Mouse (Mus musculus): ENCODE results near the gene Helz. TPM values are rescaled to one million over a fixed set of nuclear protein-coding genes. Genes with fewer than 3 reads are reported as not detected.
"Not testable (repeated sequence)": the region's sequence is repeated elsewhere in the genome, so short reads cannot be mapped to it uniquely, and the experiment has no call there.

Helz gene
- polyA plus RNA-seq, 1 experiment from 2014 or later, result 19.5 TPM

DNA sequence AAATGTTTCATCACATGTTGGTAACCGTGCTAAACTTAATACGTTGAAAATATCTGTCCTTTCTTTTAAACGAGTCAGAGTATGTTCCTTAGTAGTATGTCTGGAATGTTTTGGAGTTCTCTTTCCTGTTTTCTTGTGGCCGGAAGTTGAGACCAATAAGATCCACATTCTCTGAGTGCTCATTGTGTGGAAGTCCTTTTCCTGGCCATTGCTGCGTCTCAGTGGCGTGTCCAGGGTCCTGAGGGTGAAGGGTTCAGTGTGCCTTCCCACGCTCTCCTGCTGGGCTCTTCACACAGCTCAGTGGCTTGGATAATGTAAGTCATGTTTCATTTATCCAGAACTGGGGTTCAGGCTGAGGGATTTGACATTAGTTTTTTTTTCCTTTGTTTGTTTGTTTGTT lies 30.5 kb downstream of the Helz start:
- no peak overlapping the region for H3K4me2 ChIP-seq (replicated peaks)
- no peak overlapping the region for H3K9ac ChIP-seq
- no peak overlapping the region for H3K4me3 ChIP-seq (replicated peaks)
- no peaks in the 10 kb centered on the region for H3K9me3 ChIP-seq (replicated peaks)
- peaks cover 32% of the 10 kb centered on the region for H3K36me3 ChIP-seq
- WGBS, result 68% methylated on average over 7 of the region's 7 CpGs
- no peak for ATAC-seq (ENCODE audit: insufficient number of reproducible peaks, low FRiP score, low TSS enrichment, low read depth)
- peaks cover 7% of the 10 kb centered on the region; the same call in 1 of the 2 replicates for H3K4me1 ChIP-seq
- no peak overlapping the region for H3K27ac ChIP-seq (replicated peaks)
- H3K27me3 ChIP-seq, result no peaks in the 10 kb centered on the region

DNA sequence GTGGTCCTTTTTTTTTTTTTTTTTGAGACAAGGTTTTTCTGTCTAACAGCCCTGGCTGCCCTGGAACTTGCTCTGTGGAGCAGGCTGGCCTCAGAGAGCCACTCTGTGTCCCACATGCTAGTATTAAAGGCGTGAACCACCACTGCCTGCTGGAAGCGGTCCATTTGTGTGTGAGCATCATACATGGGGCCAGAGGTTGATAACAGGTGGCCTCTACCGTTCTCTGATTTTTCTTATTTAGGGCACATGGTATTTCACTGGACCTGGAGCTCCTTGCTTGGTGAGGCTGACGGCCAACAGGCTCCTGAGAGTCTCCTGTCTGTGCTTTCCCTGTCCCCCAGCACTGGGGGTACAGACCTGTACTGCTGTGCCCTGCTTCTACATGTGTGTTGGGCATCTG lies 33.1 kb downstream of the Helz start:
- H3K27me3 ChIP-seq, result no peaks in the 10 kb centered on the region
- no peak for ATAC-seq (ENCODE audit: insufficient number of reproducible peaks, low FRiP score, low TSS enrichment, low read depth)
- H3K36me3 ChIP-seq, result peaks cover 19% of the 10 kb centered on the region
- peaks cover 12% of the 10 kb centered on the region; the same call in 1 of the 2 replicates for H3K4me1 ChIP-seq
- H3K27ac ChIP-seq (replicated peaks), result no peak overlapping the region
- H3K9ac ChIP-seq, result no peak overlapping the region
- no peak overlapping the region for H3K4me2 ChIP-seq (replicated peaks)
- 95% methylated on average over 4 of the region's 4 CpGs for WGBS
- no peaks in the 10 kb centered on the region for H3K9me3 ChIP-seq (replicated peaks)
- no peak overlapping the region for H3K4me3 ChIP-seq (replicated peaks)

DNA sequence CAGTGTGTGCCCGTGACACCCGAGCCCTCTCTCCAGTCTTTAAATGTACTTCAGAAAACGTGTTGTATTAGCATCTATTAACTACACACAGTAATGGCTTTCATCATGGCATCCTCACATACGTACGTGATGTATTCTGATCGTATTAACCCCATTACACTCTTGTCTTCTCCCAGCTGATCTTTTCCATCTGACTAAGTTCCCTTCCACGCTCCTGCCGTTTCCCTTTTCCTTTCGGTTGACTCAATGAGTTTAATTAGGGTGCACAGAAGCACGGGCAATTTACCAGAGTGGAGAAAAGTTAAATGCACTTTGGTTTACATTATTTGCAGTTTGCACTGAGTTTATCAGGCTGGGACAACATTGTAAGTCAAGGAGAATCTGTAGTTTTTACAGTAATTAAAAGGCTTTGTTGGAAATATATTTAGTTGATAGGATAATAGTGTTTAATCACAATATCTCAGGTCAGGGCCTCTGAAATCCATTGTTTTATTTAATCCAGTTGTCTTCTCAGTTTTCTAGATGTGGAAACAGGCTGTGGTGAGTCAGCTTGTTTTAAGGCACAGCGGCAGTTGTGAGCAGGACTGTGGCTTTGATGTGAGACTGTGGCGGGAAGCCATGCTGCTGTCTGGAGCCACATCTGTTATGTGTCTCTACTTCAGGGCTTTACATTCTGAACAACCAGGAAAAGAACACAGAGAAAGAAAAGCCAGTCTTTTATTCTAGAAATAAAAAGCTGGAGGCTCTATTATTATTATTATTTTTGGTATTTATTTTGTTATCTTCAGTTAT lies 37.1 kb downstream of the Helz start:
- peaks cover 12% of the 10 kb centered on the region; the same call in 1 of the 2 replicates for H3K4me1 ChIP-seq
- H3K27ac ChIP-seq (replicated peaks), result no peak overlapping the region
- H3K4me2 ChIP-seq (replicated peaks), result no peak overlapping the region
- no peaks in the 10 kb centered on the region for H3K27me3 ChIP-seq
- 37% methylated on average over 12 of the region's 12 CpGs for WGBS
- no peak for ATAC-seq (ENCODE audit: insufficient number of reproducible peaks, low FRiP score, low TSS enrichment, low read depth)
- H3K9ac ChIP-seq, result no peak overlapping the region
- peaks cover 10% of the 10 kb centered on the region; the same call in 1 of the 2 replicates for H3K36me3 ChIP-seq
- H3K4me3 ChIP-seq (replicated peaks), result no peak overlapping the region
- no peaks in the 10 kb centered on the region for H3K9me3 ChIP-seq (replicated peaks)

DNA sequence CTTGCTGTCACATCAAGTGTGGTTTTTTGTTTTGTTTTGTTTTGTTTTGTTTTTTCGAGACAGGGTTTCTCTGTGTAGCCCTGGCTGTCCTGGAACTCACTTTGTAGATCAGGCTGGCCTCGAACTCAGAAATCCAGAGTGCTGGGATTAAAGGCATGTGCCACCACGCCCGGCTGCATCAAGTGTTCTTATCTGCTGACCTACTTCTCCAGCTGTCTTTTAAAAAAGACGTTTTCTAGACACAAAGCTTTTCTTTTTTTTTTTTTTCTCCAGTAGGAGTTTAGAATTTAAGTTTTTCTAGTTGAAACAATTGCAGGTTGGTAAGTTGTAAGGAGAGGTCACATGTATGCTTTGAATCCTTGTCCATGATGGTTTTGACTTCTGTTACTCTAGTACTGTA lies 38.4 kb downstream of the Helz start:
- not testable (repeated sequence) for H3K9ac ChIP-seq; H3K36me3 ChIP-seq; H3K27me3 ChIP-seq; H3K4me3 ChIP-seq (replicated peaks); H3K27ac ChIP-seq (replicated peaks); ATAC-seq (ENCODE audit: insufficient number of reproducible peaks, low FRiP score, low TSS enrichment, low read depth); H3K4me2 ChIP-seq (replicated peaks); H3K9me3 ChIP-seq (replicated peaks)
- WGBS, result 80% methylated on average over 5 of the region's 5 CpGs
- H3K4me1 ChIP-seq, result peaks cover 12% of the 10 kb centered on the region; the same call in 1 of the 2 replicates

DNA sequence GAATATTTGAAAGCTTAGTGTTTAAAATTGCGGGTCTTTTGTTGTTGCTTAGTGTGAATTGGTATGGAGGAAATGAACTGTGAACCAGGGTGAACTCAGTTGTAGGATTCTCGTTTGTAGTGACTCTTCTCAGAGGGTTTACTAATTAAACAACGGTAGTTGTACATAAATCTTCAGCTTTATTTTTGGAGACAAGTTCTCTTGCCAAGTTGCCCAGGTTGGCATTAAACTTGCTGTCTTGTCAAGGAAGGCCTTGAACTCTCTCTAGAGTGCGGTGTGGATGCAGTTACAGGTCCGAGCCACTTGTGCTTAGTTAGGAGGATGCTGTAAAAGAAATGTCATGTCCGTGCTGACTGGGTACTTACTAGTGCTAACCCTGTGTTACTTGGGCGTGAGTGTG lies 39.4 kb downstream of the Helz start:
- no peak for ATAC-seq (ENCODE audit: insufficient number of reproducible peaks, low FRiP score, low TSS enrichment, low read depth)
- Histone ChIP-seq H3K9ac (no peak overlapping the region), H3K9me3 (replicated peaks) (no peaks in the 10 kb centered on the region), H3K27me3 (no peaks in the 10 kb centered on the region), H3K27ac (replicated peaks) (no peak overlapping the region), H3K36me3 (peaks cover 12% of the 10 kb centered on the region; the same call in 1 of the 2 replicates), H3K4me1 (peaks cover 12% of the 10 kb centered on the region; the same call in 1 of the 2 replicates), H3K4me2 (replicated peaks) (no peak overlapping the region), H3K4me3 (replicated peaks) (no peak overlapping the region)
- WGBS, result 86% methylated on average over 7 of the region's 7 CpGs

DNA sequence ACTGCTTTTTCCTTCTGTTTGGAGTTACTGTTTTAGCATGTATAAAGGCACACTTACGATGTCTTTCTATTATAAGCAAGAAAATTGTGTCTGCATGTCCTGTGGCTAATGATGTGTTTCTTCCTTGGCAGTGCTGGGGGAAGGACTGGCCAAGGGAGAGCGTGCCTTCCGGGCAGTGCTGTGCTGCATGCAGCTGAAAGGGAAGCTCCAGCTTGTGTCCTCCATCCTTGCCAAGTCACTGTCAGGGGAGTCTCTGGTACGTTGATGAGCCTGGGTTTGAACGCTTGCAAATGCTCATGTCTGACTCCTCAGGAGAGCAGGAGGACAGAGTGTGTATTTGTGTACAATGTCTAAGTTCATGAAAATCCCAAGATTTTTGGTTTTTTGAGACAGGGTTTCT lies 44.8 kb downstream of the Helz start:
- no peak for ATAC-seq (ENCODE audit: insufficient number of reproducible peaks, low FRiP score, low TSS enrichment, low read depth)

DNA sequence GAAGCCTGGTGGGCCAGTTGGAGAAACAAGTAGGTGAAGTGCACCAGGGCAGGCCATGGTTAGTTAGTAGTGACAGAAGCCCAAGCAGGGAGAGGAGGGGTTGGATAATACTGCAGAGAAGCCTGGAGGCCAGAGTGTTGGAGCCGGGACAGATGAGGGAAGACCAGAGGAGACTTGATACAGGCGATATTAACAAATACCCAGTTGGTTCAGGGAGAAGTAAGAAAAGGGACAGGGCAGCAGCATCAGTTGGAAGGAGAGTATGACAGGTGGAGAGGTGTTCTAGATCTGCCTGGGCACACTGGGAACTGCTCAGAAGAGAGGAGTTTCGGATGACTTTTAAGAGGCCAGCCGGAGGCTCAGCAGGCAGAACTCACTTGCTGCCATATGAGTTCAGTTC lies 49.7 kb downstream of the Helz start:
- Histone ChIP-seq H3K9me3 (replicated peaks) (no peaks in the 10 kb centered on the region), H3K4me2 (replicated peaks) (no peak overlapping the region), H3K4me1 (no peaks in the 10 kb centered on the region), H3K36me3 (peaks cover 58% of the 10 kb centered on the region), H3K4me3 (replicated peaks) (no peak overlapping the region), H3K27ac (replicated peaks) (no peak overlapping the region), H3K9ac (no peak overlapping the region), H3K27me3 (no peaks in the 10 kb centered on the region)
- ATAC-seq (ENCODE audit: insufficient number of reproducible peaks, low FRiP score, low TSS enrichment, low read depth), result no peak
- 95% methylated on average over 4 of the region's 4 CpGs for WGBS

More for the DNA sequence above, 44.8 kb downstream of the Helz start:
- no peaks in the 10 kb centered on the region for H3K9me3 ChIP-seq (replicated peaks)
- no peaks in the 10 kb centered on the region for H3K27me3 ChIP-seq
- H3K4me2 ChIP-seq (replicated peaks), result no peak overlapping the region
- no peaks in the 10 kb centered on the region for H3K4me1 ChIP-seq
- H3K36me3 ChIP-seq, result peaks cover 45% of the 10 kb centered on the region
- WGBS, result 91% methylated on average over 5 of the region's 5 CpGs
- no peak overlapping the region for H3K27ac ChIP-seq (replicated peaks)
- H3K9ac ChIP-seq, result no peak overlapping the region
- no peak overlapping the region for H3K4me3 ChIP-seq (replicated peaks)

DNA sequence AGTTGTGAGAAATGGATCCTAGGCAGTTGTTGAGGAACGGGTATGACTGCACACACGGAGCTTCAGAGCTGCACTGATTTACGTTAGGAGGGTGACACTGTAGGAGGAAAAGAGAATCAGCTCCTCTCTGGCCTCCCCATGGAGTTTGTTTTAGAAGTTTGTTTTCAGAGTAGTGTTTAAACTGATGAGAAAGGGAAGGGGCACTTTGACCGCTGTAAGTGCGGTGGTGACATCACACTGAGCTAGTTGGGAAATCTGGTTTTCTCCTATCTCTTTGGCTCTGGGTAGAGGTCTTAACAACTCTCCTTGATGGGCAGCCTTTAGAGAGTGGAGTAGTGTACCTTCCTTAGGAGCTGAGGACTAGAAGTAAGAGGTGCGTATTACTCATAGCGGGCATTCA lies 58.0 kb downstream of the Helz start:
- 94% methylated on average over 7 of the region's 7 CpGs for WGBS
- H3K27ac ChIP-seq (replicated peaks), result no peak overlapping the region
- H3K4me1 ChIP-seq, result no peaks in the 10 kb centered on the region
- no peak overlapping the region for H3K9ac ChIP-seq
- H3K4me2 ChIP-seq (replicated peaks), result no peak overlapping the region
- no peak for ATAC-seq (ENCODE audit: insufficient number of reproducible peaks, low FRiP score, low TSS enrichment, low read depth)
- H3K9me3 ChIP-seq (replicated peaks), result no peaks in the 10 kb centered on the region
- H3K36me3 ChIP-seq, result peaks cover 42% of the 10 kb centered on the region
- no peaks in the 10 kb centered on the region for H3K27me3 ChIP-seq
- H3K4me3 ChIP-seq (replicated peaks), result no peak overlapping the region

DNA sequence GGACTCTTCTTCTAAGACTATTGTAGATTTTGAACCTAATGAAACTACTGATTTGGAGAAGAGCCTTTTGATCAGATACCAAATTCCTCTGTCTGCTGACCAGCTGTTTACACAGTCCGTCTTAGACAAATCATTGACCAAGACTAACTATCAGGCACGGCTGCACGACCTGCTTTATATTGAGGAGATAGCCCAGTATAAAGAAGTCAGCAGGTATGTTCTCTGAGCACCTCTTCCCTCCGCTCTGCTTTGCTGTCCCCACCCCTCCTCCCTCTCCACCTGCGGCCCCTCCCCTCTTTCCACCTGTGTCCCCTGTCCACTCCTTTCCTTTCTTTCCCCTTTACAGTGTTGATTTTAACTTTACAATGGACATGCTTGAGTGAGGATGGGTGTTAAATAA lies 66.2 kb downstream of the Helz start:
- Histone ChIP-seq H3K4me3 (replicated peaks) (no peak overlapping the region), H3K4me1 (no peaks in the 10 kb centered on the region), H3K36me3 (peaks cover 27% of the 10 kb centered on the region), H3K27ac (replicated peaks) (no peak overlapping the region), H3K9me3 (replicated peaks) (no peaks in the 10 kb centered on the region), H3K4me2 (replicated peaks) (no peak overlapping the region), H3K9ac (no peak overlapping the region), H3K27me3 (no peaks in the 10 kb centered on the region)
- 93% methylated on average over 5 of the region's 5 CpGs for WGBS
- no peak for ATAC-seq (ENCODE audit: insufficient number of reproducible peaks, low FRiP score, low TSS enrichment, low read depth)

DNA sequence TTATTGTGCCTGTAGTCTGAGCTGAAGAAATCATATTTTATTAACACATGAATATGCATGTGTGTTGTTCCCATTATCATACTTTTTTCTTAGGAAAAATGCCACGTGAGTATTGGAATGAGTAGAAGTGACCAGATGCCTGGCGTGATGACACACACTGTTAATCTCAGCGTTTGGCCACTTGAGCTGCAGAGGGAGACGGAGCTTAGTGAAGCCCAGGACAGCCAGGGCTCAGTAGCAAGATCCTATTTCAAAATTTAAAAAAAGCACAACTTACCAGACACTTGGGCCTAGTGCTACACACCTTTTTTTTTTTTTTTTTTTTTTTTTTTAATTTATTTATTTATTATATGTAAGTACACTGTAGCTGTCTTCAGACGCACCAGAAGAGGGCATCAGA lies 68.0 kb downstream of the Helz start:
- Histone ChIP-seq H3K9me3 (replicated peaks) (no peaks in the 10 kb centered on the region), H3K27me3 (no peaks in the 10 kb centered on the region), H3K4me3 (replicated peaks) (no peak overlapping the region), H3K4me1 (no peaks in the 10 kb centered on the region), H3K36me3 (peaks cover 45% of the 10 kb centered on the region), H3K27ac (replicated peaks) (no peak overlapping the region), H3K4me2 (replicated peaks) (no peak overlapping the region), H3K9ac (no peak overlapping the region)
- 82% methylated on average over 4 of the region's 5 CpGs for WGBS
- no peak for ATAC-seq (ENCODE audit: insufficient number of reproducible peaks, low FRiP score, low TSS enrichment, low read depth)

DNA sequence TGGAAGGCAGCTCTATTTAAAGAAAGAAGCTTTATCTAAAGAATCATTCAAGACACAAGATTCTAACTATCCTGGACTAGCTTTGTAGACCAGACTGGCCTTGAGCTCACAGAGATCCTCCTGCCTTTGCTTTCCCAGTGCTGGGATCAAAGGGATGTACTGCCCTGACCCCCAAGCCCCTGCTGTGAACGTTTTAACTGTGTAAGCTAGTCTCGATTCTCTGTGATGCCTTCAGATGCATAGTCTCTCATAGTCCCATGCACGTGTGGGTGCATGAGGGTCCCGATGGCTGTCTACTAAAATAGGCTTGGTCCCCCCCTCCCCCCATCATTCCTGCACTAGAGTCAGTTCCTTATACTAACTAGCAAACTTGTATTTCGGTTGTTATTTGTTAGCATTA lies 70.2 kb downstream of the Helz start:
- Histone ChIP-seq H3K4me1 (no peaks in the 10 kb centered on the region), H3K4me3 (replicated peaks) (no peak overlapping the region), H3K36me3 (peaks cover 53% of the 10 kb centered on the region), H3K9ac (no peak overlapping the region), H3K27ac (replicated peaks) (no peak overlapping the region), H3K27me3 (no peaks in the 10 kb centered on the region), H3K4me2 (replicated peaks) (no peak overlapping the region), H3K9me3 (replicated peaks) (no peaks in the 10 kb centered on the region)
- ATAC-seq (ENCODE audit: insufficient number of reproducible peaks, low FRiP score, low TSS enrichment, low read depth), result no peak
- 67% methylated on average over 5 of the region's 5 CpGs for WGBS

DNA sequence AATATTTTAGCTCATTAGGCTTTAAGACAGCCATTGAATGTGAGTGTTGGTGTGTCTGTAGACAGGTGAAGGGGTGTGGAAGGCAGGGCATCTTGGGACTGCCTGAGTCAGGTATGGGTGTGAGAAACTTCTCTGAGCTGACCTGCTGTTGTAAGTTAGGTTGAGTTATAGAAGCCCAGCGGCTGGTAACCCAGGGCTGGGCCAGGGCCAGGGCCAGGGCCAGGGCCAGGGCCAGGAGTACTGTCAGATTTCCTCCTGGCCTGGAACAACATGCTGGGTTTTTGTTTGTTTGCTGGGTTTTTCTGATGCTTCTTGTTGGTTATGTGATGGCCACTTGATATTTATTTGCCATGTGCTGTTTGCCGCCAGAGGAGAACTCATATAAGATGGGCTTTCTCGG lies 76.9 kb downstream of the Helz start:
- H3K27me3 ChIP-seq, result no peaks in the 10 kb centered on the region
- no peak overlapping the region for H3K27ac ChIP-seq (replicated peaks)
- ATAC-seq (ENCODE audit: insufficient number of reproducible peaks, low FRiP score, low TSS enrichment, low read depth), result no peak
- WGBS, result 94% methylated on average over 3 of the region's 3 CpGs
- H3K36me3 ChIP-seq, result peaks cover 44% of the 10 kb centered on the region
- no peaks in the 10 kb centered on the region for H3K4me1 ChIP-seq
- no peak overlapping the region for H3K9ac ChIP-seq
- H3K9me3 ChIP-seq (replicated peaks), result no peaks in the 10 kb centered on the region
- no peak overlapping the region for H3K4me2 ChIP-seq (replicated peaks)
- no peak overlapping the region for H3K4me3 ChIP-seq (replicated peaks)
